Mouse (Mus musculus): ENCODE measurements around the gene Slfn1. TPM values are rescaled to one million over a fixed set of nuclear protein-coding genes. Genes with fewer than 3 reads are reported as not detected.
"Not testable (repeated sequence)": the region's sequence is repeated elsewhere in the genome, so short reads cannot be mapped to it uniquely, and the experiment has no call there.

Slfn1 gene
- polyA plus RNA-seq, 1 experiment = 24.3 TPM

DNA sequence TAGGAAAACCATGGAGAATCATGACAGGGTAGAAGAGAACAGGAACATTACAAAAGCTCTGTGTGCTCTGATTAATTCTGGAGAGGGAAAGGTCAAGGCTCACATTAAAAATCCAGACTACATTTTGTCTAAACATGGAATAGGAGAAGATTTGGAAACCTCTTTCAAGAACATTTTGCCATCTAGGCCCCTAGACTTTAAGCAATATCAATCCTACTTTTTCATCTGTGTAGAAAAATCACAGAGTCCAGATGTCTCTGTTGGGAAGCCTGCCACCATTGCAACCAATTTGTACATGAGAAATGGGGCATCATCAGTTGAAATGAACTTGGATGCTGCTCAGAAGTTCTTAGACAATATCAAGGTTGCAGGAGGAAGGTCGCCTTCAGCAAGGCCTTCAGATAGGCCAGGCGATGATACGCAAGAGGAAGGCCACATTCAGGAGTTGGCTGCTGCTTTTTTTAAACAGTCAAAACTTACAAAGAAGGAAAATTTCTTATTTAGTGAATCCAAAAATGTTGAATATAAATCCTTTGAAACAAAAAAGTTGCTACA lies 4.6 kb downstream of the Slfn1 start:
- no peak for DNase-seq
- Histone ChIP-seq H3K27me3 (ENCODE audit: control insufficient read depth, insufficient read depth, low read length) (no peaks in the 10 kb centered on the region), H3K36me3 (ENCODE audit: control insufficient read depth, insufficient read depth, low read length) (no peaks in the 10 kb centered on the region), H3K4me3 (ENCODE audit: control insufficient read depth, insufficient read depth, low read length) (no peak overlapping the region), H3K4me1 (replicated peaks; ENCODE audit: control insufficient read depth, insufficient read depth, low read length) (peaks cover 16% of the 10 kb centered on the region), H3K27ac (ENCODE audit: control insufficient read depth, insufficient read depth, low read length) (no peak overlapping the region)
- WGBS = 98% methylated on average over 3 of the region's 3 CpGs
- TF ChIP-seq POLR2A (IDR thresholded peaks at IDR 0.05; ENCODE audit: control insufficient read depth, extremely low read depth, insufficient read depth, low read length, poor library complexity) = no peak
- TF ChIP-seq CTCF (IDR thresholded peaks at IDR 0.05; ENCODE audit: borderline replicate concordance, control insufficient read depth, extremely low read depth, insufficient read depth, low read length, poor library complexity) = no peak

DNA sequence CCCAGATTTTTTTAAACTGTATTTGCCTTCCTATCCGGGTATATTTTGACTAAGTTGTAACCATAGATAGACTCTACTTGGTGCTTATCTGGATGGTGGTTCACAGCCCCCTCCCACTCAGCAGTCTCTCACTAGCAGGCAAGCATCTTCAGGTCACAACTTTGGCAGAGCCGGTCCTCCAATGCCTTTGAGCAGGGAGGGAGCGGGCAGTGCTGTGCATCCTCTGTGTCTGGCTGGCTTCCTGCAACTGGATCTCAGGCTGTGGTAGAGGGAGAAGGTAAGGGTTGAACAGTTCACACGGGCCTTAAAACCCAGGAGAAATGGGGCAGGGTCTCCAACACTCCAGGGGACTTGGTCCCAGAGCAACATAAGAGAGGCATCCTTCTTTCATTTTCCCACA lies 6.5 kb downstream of the Slfn1 start:
- Histone ChIP-seq H3K4me1 (replicated peaks; ENCODE audit: control insufficient read depth, insufficient read depth, low read length) (peaks cover 7% of the 10 kb centered on the region; the same call in 1 of the 2 replicates), H3K4me3 (ENCODE audit: control insufficient read depth, insufficient read depth, low read length) (no peak overlapping the region), H3K27me3 (ENCODE audit: control insufficient read depth, insufficient read depth, low read length) (no peaks in the 10 kb centered on the region), H3K27ac (ENCODE audit: control insufficient read depth, insufficient read depth, low read length) (no peak overlapping the region), H3K36me3 (ENCODE audit: control insufficient read depth, insufficient read depth, low read length) (no peaks in the 10 kb centered on the region)
- no peak for TF ChIP-seq CTCF (IDR thresholded peaks at IDR 0.05; ENCODE audit: borderline replicate concordance, control insufficient read depth, extremely low read depth, insufficient read depth, low read length, poor library complexity)
- no peak for TF ChIP-seq POLR2A (IDR thresholded peaks at IDR 0.05; ENCODE audit: control insufficient read depth, extremely low read depth, insufficient read depth, low read length, poor library complexity)
- no peak for DNase-seq
- 88% methylated on average over 4 of the region's 4 CpGs for WGBS

DNA sequence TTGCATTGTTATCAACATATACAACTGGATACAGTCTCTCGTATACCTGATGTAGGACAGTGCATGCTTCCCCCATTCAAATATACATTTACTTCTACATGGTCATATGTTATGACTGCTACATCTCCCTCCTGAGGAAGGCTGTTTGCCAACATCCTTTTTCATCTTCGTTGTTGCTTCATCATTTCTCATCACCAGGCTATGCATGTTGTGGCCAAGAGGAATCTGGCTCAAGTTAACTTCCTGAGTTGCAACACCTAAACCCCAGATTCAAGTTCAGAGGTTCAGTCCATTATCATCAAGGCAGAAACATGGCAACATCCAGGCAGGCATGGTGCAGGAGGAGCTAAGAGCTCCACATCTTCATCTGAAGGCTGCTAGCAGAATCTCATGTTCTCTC lies 8.3 kb downstream of the Slfn1 start:
- no peak overlapping the region for H3K4me3 ChIP-seq (ENCODE audit: control insufficient read depth, insufficient read depth, low read length)
- WGBS = 64% methylated on average over 2 of the region's 2 CpGs
- DNase-seq = no peak
- H3K36me3 ChIP-seq (ENCODE audit: control insufficient read depth, insufficient read depth, low read length) = no peaks in the 10 kb centered on the region
- H3K27ac ChIP-seq (ENCODE audit: control insufficient read depth, insufficient read depth, low read length) = no peak overlapping the region
- TF ChIP-seq CTCF (IDR thresholded peaks at IDR 0.05; ENCODE audit: borderline replicate concordance, control insufficient read depth, extremely low read depth, insufficient read depth, low read length, poor library complexity) = no peak
- TF ChIP-seq POLR2A (IDR thresholded peaks at IDR 0.05; ENCODE audit: control insufficient read depth, extremely low read depth, insufficient read depth, low read length, poor library complexity) = no peak
- H3K27me3 ChIP-seq (ENCODE audit: control insufficient read depth, insufficient read depth, low read length) = no peaks in the 10 kb centered on the region
- peaks cover 7% of the 10 kb centered on the region; the same call in 1 of the 2 replicates for H3K4me1 ChIP-seq (replicated peaks; ENCODE audit: control insufficient read depth, insufficient read depth, low read length)

DNA sequence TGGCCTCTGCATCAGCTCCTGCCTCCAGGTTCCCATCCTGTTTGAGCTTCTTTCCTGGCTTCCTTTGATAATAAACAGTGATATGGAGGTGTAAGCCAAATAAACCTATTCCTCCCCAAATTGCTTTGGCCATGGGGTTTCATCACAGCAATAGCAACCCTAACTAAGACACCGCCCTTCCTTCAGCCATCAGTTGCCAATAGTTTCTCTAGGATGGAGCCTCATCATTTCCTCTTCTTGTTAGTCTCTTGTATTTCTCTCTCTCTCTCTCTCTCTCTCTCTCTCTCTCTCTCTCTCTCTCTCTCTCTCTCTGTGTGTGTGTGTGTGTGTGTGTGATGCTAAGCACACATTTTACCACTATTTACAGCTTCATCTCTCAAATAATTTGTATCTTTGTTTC lies 9.0 kb downstream of the Slfn1 start:
- WGBS = 86% methylated on average over 1 of the region's 1 CpGs

DNA sequence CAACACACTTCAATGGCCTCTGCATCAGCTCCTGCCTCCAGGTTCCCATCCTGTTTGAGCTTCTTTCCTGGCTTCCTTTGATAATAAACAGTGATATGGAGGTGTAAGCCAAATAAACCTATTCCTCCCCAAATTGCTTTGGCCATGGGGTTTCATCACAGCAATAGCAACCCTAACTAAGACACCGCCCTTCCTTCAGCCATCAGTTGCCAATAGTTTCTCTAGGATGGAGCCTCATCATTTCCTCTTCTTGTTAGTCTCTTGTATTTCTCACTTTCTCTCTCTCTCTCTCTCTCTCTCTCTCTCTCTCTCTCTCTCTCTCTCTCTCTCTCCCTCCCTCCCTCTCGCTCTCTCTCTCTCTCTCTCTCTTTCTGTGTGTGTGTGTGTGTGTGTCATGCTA lies 20.6 kb downstream of the Slfn1 start:
- WGBS = 89% methylated on average over 1 of the region's 2 CpGs
- not testable (repeated sequence) for H3K4me3 ChIP-seq (ENCODE audit: control insufficient read depth, insufficient read depth, low read length); H3K36me3 ChIP-seq (ENCODE audit: control insufficient read depth, insufficient read depth, low read length); H3K27ac ChIP-seq (ENCODE audit: control insufficient read depth, insufficient read depth, low read length); H3K27me3 ChIP-seq (ENCODE audit: control insufficient read depth, insufficient read depth, low read length); DNase-seq; H3K4me1 ChIP-seq (replicated peaks; ENCODE audit: control insufficient read depth, insufficient read depth, low read length)

More for the DNA sequence above, 9.0 kb downstream of the Slfn1 start:
- DNase-seq; H3K36me3 ChIP-seq (ENCODE audit: control insufficient read depth, insufficient read depth, low read length); H3K4me1 ChIP-seq (replicated peaks; ENCODE audit: control insufficient read depth, insufficient read depth, low read length); H3K27ac ChIP-seq (ENCODE audit: control insufficient read depth, insufficient read depth, low read length); H3K27me3 ChIP-seq (ENCODE audit: control insufficient read depth, insufficient read depth, low read length); H3K4me3 ChIP-seq (ENCODE audit: control insufficient read depth, insufficient read depth, low read length): not testable (repeated sequence)

DNA sequence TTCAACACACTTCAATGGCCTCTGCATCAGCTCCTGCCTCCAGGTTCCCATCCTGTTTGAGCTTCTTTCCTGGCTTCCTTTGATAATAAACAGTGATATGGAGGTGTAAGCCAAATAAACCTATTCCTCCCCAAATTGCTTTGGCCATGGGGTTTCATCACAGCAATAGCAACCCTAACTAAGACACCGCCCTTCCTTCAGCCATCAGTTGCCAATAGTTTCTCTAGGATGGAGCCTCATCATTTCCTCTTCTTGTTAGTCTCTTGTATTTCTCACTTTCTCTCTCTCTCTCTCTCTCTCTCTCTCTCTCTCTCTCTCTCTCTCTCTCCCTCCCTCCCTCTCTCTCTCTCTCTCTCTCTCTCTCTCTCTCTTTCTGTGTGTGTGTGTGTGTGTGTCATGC lies 32.3 kb downstream of the Slfn1 start:
- WGBS = no CpG with 5 or more reads among the region's 1 CpGs
- not testable (repeated sequence) for H3K36me3 ChIP-seq (ENCODE audit: control insufficient read depth, insufficient read depth, low read length)

More for the DNA sequence above, 32.3 kb downstream of the Slfn1 start:
- not testable (repeated sequence) for H3K4me1 ChIP-seq (replicated peaks; ENCODE audit: control insufficient read depth, insufficient read depth, low read length); DNase-seq; H3K27ac ChIP-seq (ENCODE audit: control insufficient read depth, insufficient read depth, low read length); H3K27me3 ChIP-seq (ENCODE audit: control insufficient read depth, insufficient read depth, low read length); H3K4me3 ChIP-seq (ENCODE audit: control insufficient read depth, insufficient read depth, low read length)

Other genes starting within 250 kb of the Slfn1 start
- 13.4 and 16.3 TPM in 2 replicates for gene Rffl, start 245.6 kb upstream of the Slfn1 start, polyA plus RNA-seq (2012; rRNA removed)
- gene Rad51d, start 226.2 kb upstream of the Slfn1 start, polyA plus RNA-seq (2012; rRNA removed) = 22.0 and 22.6 TPM in 2 replicates
- gene Fndc8, start 224.7 kb upstream of the Slfn1 start, polyA plus RNA-seq (2012; rRNA removed) = 0.23 and 0.36 TPM in 2 replicates
- gene Nle1, start 208.4 kb upstream of the Slfn1 start, polyA plus RNA-seq (2012; rRNA removed) = 81.4 and 85.8 TPM in 2 replicates
- 1.2 and 7.1 TPM in 2 replicates for gene Unc45b, start 206.3 kb upstream of the Slfn1 start, polyA plus RNA-seq (2012; rRNA removed)
- 7.0 and 8.4 TPM in 2 replicates for gene Slfn5, start 165.5 kb upstream of the Slfn1 start, polyA plus RNA-seq (2012; rRNA removed)
- gene Slfn9, start 125.0 kb upstream of the Slfn1 start, polyA plus RNA-seq (2012; rRNA removed) = 3.3 and 4.1 TPM in 2 replicates
- gene Slfn8, start 96.0 kb upstream of the Slfn1 start, polyA plus RNA-seq (2012; rRNA removed) = 4.0 and 4.2 TPM in 2 replicates
- 40.6 and 44.7 TPM in 2 replicates for gene Slfn2, start 51.7 kb upstream of the Slfn1 start, polyA plus RNA-seq (2012; rRNA removed)
- gene Slfn4, start 58.3 kb downstream of the Slfn1 start, polyA plus RNA-seq (2012; rRNA removed) = 1.6 and 1.8 TPM in 2 replicates
- gene Slfn3, start 74.5 kb downstream of the Slfn1 start, polyA plus RNA-seq (2012; rRNA removed) = 2.7 and 3.0 TPM in 2 replicates
- gene Slfn14, start 169.9 kb downstream of the Slfn1 start, polyA plus RNA-seq (2012; rRNA removed) = not detected in 2 replicates
- gene Ap2b1, start 182.2 kb downstream of the Slfn1 start, polyA plus RNA-seq (2012; rRNA removed) = 41.4 and 51.0 TPM in 2 replicates
- gene Pex12, start 185.7 kb downstream of the Slfn1 start, polyA plus RNA-seq (2012; rRNA removed) = 8.5 and 9.2 TPM in 2 replicates

All from thymus, adult 2 months (tissue).